Mouse (Mus musculus) left cerebral cortex, postnatal 10 days (tissue): ENCODE measurements around the gene Chn1. TPM values are rescaled to one million over a fixed set of nuclear protein-coding genes. Genes with fewer than 3 reads are reported as not detected.
A peak's percentile ranks its signal among the peaks of the same experiment; 100 is the strongest.
"Not testable (repeated sequence)": the region's sequence is repeated elsewhere in the genome, so short reads cannot be mapped to it uniquely, and the experiment has no call there.

Source experiments
- DNase-seq, 2 experiments: peaks; one replicate each; pipeline ENCODE4 v3.0.0; 2021 to 2022; ENCODE audit warnings: low spot score in 2 of 2, mixed read lengths in 1 of 2; ENCODE audit errors: extremely low spot score in 1 of 2
- intact Hi-C: fragments of 180-260 bp; cut with DNase I; formaldehyde crosslinking; loops from one replicate; pipeline ENCODE4 v1.15.1; 2025
- total RNA-seq, 2 experiments: library from RNA; stranded (reverse); gene quantifications; 2 replicates each; pipeline ENCODE4 v1.2.3; 2021

Gene Chn1
- 100 to 1,000 TPM; 695 to 715 TPM for total RNA-seq

GRCm38 (mm10) chr2:73774786-73775682 lies at the start of gene Chn1:
Gene Chn1, minus strand, starts transcription at chr2:73775346.
- intact Hi-C loops, result loop anchor here (5.0 to 10.0 kb wide), 2 partner anchors 107 to 190 kb away; partner anchors contain the start of gene Chrna1
- DNase-seq, result peak; percentile 82 to 87

GRCm38 (mm10) chr2:73818742-73819141 lies 43.6 kb upstream of the Chn1 start:
- no peak for DNase-seq
- intact Hi-C loops, result no loop called here

- intact Hi-C loops, result no loop called here
- DNase-seq, result no peak
Observed at GRCm38 (mm10) chr2:73807609-73808008, 32.5 kb upstream of the Chn1 start.

GRCm38 (mm10) chr2:73800127-73800526 lies 25.0 kb upstream of the Chn1 start:
- DNase-seq, intact Hi-C loops: not testable (repeated sequence)

GRCm38 (mm10) chr2:73798786-73799185 lies 23.6 kb upstream of the Chn1 start:
- no peak for DNase-seq
- intact Hi-C loops, result no loop called here

- intact Hi-C loops, result no loop called here
- no peak for DNase-seq
Observed at GRCm38 (mm10) chr2:73798136-73798535, 23.0 kb upstream of the Chn1 start.

GRCm38 (mm10) chr2:73791846-73792630 lies 16.9 kb upstream of the Chn1 start:
- DNase-seq, result no peak
- intact Hi-C loops, result no loop called here

- DNase-seq, result peak in 1 of 2 experiments; percentile 37
- intact Hi-C loops, result no loop called here
Observed at GRCm38 (mm10) chr2:73790332-73790731, 15.2 kb upstream of the Chn1 start.

- intact Hi-C loops, result no loop called here
- DNase-seq, result no peak
Observed at GRCm38 (mm10) chr2:73788395-73788794, 13.2 kb upstream of the Chn1 start.

- intact Hi-C loops, result no loop called here
- DNase-seq, result no peak
Observed at GRCm38 (mm10) chr2:73782371-73782905, 7.3 kb upstream of the Chn1 start.

GRCm38 (mm10) chr2:73780321-73781010 lies 5.3 kb upstream of the Chn1 start:
- intact Hi-C loops, result no loop called here
- no peak for DNase-seq

- intact Hi-C loops, result loop anchor here (5.0 to 10.0 kb wide), 2 partner anchors 103 to 195 kb away; partner anchors contain the start of gene Chrna1
- no peak for DNase-seq
Observed at GRCm38 (mm10) chr2:73779796-73780195, 4.7 kb upstream of the Chn1 start.

GRCm38 (mm10) chr2:73779016-73779595 lies 4.0 kb upstream of the Chn1 start:
- DNase-seq, result no peak
- intact Hi-C loops, result loop anchor here (5.0 to 10.0 kb wide), 2 partner anchors 103 to 194 kb away; partner anchors contain the start of gene Chrna1

- DNase-seq, result no peak
- intact Hi-C loops, result loop anchor here (5.0 to 10.0 kb wide), 2 partner anchors 105 to 192 kb away; partner anchors contain the start of gene Chrna1
Observed at GRCm38 (mm10) chr2:73776936-73777335, 1.8 kb upstream of the Chn1 start.

- intact Hi-C loops, result loop anchor here (5.0 to 10.0 kb wide), 2 partner anchors 107 to 191 kb away; partner anchors contain the start of gene Chrna1
- no peak for DNase-seq
Observed at GRCm38 (mm10) chr2:73775683-73776310, 651 bp upstream of the Chn1 start.

GRCm38 (mm10) chr2:73772945-73773344 lies 2.2 kb downstream of the Chn1 start:
- intact Hi-C loops, result loop anchor here (10.0 kb wide), 1 partner anchor 188 kb away; the partner anchor contains the start of gene Chrna1

GRCm38 (mm10) chr2:73768669-73769068 lies 6.5 kb downstream of the Chn1 start:
- intact Hi-C loops, result no loop called here
- no peak for DNase-seq

More at GRCm38 (mm10) chr2:73772945-73773344, 2.2 kb downstream of the Chn1 start:
- no peak for DNase-seq

- DNase-seq, result no peak
- intact Hi-C loops, result no loop called here
Observed at GRCm38 (mm10) chr2:73763541-73763940, 11.6 kb downstream of the Chn1 start.
